Mouse (Mus musculus) heart, postnatal 0 days (tissue): ENCODE results near the gene Hmox2.

Experiments used
- CTCF ChIP-seq: IDR thresholded peaks from 2 replicates; pipeline ENCODE4 v1.5.1; 2016; ENCODE audit warnings: antibody characterized with exemption, control low read depth, low read depth
- EP300 ChIP-seq: IDR thresholded peaks from 2 replicates; pipeline ENCODE4 v1.6.1; 2016; ENCODE audit warnings: antibody characterized with exemption, low read depth

GRCm38 (mm10) chr16:4763276-4763675 lies 37.1 kb downstream of the Hmox2 start:
- TF ChIP-seq EP300 (no peak), CTCF (peak; percentile 73)
